Mouse (Mus musculus) erythroblast, adult 5-6 weeks (primary cell): ENCODE data around the gene Dock1. TPM values are rescaled to one million over a fixed set of nuclear protein-coding genes. Genes with fewer than 3 reads are reported as not detected.

Experiments
- ATAC-seq: replicated peaks from 2 replicates; pipeline ENCODE4 v1.8.0; 2016; ENCODE audit warnings: moderate number of reproducible peaks, mild to moderate bottlenecking, moderate TSS enrichment, inconsistent platforms; ENCODE audit not compliant: poor library complexity, low FRiP score, severe bottlenecking
- total RNA-seq, 2 experiments: library from RNA; stranded (forward) in 1 of 2; stranded (reverse) in 1 of 2; fragments of 150-400 nt in 1 of 2; fragments of 200-764, 138-1000 nt in 1 of 2; gene quantifications; 2 replicates each; pipeline versions ENCODE4 v1.2.3 to v1.2.4; 2015 to 2017; ENCODE audit warnings: low replicate concordance in 2 of 2

Gene Dock1
- total RNA-seq, 2 experiments from 2014 or later = 3.1 to 3.8 TPM

DNA sequence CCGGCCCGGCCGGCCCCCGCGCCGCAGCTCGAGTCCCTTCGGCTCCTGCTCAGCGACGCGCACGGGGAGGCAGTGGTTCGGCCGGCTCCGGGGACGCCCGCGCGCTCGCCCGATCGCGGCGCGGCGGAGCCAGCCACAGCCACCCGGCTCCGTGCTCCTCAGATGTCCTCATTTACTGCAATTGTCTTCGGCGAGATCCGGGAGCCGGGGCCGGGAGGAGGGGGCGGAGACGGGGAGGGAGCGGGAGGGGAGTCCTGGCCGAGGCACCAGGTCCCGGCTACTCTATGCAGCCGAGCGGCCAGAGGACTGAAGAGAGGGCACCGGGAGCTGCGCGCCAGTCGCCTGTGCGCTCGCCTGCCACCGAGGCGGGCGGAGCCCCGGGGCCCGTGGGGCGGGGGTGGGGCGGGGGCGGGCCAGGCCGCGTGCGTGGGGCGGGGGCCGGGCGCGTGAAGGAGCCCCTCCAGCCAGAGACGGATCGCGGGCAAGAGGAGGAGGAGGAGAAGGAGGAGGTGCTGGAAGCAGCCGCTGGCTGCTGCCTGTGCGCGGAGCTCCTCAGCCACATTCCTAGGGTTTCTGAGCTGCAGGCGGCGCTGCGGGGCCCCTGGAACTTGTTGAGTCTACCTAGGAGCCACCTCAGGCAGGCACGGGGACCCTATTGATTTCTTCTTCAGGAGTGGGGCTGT lies 267.6 kb downstream of the Dock1 start, which contains the start of gene Fam196a:
Fam196a (minus strand) TSS at position 504 of the 683 bp plus-strand sequence.
- ATAC-seq = no peak

DNA sequence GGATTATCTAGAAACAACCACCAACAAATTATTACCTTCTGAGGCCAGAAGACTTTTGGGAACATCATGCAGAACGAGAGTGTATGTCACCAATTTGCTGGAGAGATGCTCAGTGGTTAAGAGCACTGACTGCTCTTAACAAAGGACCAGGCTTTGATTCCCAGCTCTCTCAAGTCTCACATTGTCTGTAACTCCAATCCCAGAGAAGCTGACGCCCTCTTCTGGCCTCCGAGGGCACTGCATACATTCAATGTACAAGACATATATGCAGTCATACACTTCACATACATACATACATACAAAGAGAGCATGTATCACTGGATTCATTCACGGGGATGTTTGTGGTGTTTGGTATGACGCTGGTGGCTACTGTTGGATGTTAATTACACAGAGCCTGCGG lies 271.4 kb downstream of the Dock1 start:
- no peak for ATAC-seq

DNA sequence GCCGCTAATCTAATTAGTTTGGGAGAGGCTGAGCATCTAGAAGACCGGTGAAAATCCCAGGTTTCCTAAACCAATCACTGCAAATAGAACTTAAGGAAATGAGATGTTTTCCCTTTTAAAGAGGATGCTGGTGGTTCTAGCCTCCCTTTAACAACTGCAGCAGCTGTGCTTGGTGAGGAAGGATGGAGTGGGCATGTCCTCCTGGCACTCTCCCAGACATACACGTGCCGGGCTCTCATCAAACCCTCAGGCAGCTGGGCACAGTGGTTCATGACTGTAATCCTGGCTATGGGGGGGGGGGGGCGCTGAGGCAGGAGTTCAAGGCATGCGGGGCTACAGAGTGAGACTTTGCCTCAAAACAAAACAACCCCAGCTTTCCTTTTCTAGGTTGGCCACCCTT lies 272.6 kb downstream of the Dock1 start:
- no peak for ATAC-seq

- no peak for ATAC-seq
Observed at GRCm38 (mm10) chr7:134943701-134944100, 273.2 kb downstream of the Dock1 start.

GRCm38 (mm10) chr7:134945925-134946716 lies 275.7 kb downstream of the Dock1 start:
- ATAC-seq = no peak

GRCm38 (mm10) chr7:134959086-134959485 lies 288.6 kb downstream of the Dock1 start:
- no peak for ATAC-seq

- ATAC-seq = no peak
Observed at GRCm38 (mm10) chr7:134960871-134961270, 290.4 kb downstream of the Dock1 start.

DNA sequence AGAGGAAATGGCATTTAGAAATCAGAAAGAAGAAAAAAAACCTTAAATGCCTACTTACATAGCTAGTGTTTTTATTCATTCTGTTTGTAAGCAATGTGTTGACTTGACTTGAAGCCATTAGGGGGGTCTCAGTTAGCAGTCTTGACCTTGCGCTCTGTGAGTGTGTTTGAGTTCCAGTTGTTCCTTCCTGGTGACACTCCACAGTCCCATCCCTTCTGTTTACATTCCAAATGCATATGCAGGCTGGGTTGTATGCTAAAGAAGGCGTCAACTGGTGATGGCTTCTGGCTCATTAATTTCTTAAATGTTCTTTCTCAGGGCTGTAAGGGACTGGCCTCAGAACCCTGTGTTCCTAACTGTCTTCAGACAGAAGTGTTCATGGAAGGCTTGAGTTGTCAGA lies 291.2 kb downstream of the Dock1 start:
- no peak for ATAC-seq

- no peak for ATAC-seq
Observed at GRCm38 (mm10) chr7:134990244-134990643, 319.8 kb downstream of the Dock1 start.

DNA sequence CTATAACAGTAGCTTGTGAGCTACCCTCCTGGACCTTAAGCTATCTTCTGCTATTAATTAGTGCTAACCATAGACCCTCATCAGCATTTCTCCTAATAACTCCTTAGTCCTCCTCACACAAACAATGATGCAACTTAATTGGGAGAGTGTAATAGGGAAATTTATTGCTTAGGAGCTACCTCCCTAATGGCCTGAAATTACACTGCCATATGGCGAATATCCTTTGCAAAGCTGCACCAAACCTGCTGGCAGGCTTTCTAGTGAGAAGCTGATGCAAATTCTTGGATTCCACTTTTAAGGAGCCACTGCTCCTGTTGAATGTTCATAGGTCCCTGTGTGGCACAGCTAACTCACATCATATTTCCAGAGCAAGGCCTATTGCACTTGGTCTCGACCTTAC lies 320.5 kb downstream of the Dock1 start:
- no peak for ATAC-seq

- no peak for ATAC-seq
Observed at GRCm38 (mm10) chr7:134994983-134995382, 324.5 kb downstream of the Dock1 start.

DNA sequence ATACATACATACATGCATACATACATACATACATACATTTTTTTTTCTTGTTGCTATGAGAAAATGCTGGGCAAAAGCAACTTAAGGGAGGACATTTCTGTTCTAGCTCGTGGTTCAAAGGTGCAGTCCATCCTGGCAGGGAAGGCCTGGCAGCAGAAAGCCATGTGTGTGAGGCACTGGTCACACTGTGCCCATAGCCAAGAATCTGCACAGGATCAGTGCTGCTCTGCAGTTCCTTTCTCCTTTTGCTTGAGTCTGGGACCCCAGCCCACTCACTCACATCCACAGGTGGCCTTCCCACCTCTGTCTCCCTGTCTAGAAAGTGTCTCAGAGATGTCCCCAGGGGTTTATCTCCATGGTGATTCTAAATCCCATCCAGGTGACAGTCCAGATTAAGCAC lies 331.8 kb downstream of the Dock1 start:
- ATAC-seq = no peak

DNA sequence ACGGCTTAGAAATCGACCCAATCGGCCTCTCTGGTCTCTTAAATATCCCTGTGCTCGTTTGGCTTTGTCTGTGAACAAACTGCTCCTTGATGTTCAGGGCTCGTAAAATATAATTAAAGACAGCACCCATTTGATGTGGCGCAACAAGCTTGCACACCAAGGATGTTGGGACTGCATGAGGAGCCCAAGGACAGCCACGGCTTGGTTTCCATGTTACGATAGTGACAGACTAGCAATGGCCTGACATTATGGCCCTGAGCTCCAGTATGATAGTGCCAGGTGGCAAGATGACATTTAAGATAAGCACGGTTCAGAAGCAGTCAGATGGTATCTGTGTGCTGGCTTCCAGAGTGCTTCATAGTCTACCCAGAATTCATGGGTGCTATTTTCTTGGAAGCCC lies 332.4 kb downstream of the Dock1 start:
- ATAC-seq = no peak

GRCm38 (mm10) chr7:135005964-135006560 lies 335.6 kb downstream of the Dock1 start:
- ATAC-seq = no peak

DNA sequence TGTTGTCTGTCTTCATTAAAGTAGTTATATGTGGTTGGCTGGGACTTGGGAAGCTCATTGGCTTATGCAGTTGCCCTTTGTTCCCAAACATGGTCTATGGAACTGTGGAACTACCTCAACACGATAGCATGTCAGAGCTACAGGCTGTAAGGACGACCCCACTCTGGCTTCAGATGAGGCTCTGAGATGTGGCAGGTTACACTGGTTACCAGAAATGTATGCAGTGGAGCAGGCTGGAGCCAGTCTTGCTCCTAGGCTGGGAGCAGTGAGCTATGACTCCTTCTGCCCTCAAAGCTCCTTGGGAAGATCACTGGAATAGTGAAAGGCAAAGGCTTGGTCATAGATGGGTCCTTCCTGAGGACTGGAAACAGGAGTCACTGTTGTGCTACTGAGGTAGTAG lies 337.6 kb downstream of the Dock1 start:
- ATAC-seq = no peak

- ATAC-seq = no peak
Observed at GRCm38 (mm10) chr7:135010997-135011396, 340.5 kb downstream of the Dock1 start.

DNA sequence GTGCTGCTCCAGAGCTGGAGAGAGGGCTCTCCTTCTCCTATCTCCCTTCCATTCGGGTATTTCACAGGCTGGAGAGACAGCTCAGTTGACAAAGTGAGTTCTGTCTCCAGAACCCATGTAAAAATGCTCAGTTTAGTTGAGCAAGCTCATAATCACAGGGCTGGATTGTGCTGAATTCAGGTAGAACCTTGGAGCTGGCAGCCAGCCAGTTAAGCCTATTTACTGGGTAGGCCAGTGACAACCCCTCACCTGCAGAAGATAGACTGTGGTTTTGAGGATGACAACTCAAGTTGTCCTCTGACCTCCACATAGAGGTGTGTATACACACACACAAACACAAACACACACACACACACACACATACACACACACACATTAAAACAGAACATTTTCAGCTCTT lies 347.1 kb downstream of the Dock1 start:
- ATAC-seq = no peak

- ATAC-seq = no peak
Observed at GRCm38 (mm10) chr7:135020762-135021161, 350.3 kb downstream of the Dock1 start.

GRCm38 (mm10) chr7:135021544-135022100 lies 351.2 kb downstream of the Dock1 start:
- no peak for ATAC-seq

DNA sequence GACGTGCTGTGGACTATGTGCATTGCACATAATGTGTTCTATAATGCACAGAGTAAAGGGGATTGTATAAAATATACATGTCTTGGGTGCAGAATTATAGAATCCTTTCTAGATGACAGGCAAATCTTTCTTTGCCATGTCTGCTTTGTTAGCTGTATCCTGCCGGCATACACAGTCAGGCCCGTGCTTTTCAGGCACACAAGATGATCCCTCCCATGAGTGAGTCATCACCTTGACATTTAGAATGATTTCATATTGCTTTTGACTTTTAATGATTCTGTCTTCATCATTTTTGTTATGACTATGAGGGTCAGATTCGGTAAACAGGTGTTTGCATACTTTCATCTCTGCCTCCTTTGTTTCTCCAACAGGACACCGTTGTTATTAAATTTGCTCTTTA lies 354.1 kb downstream of the Dock1 start:
- ATAC-seq = no peak

GRCm38 (mm10) chr7:135028716-135029115 lies 358.3 kb downstream of the Dock1 start:
- ATAC-seq = no peak
